Mouse (Mus musculus) MEL (cell line): ENCODE measurements around the gene Pawr. TPM values are rescaled to one million over a fixed set of nuclear protein-coding genes. Genes with fewer than 3 reads are reported as not detected.
"Not testable (repeated sequence)": the region's sequence is repeated elsewhere in the genome, so short reads cannot be mapped to it uniquely, and the experiment has no call there.

Source experiments
- DNase-seq: peaks from one replicate; pipeline ENCODE4 v3.0.0; 2011; ENCODE audit warnings: low read depth, low spot score
- H3K27ac ChIP-seq: 2 replicates; pipeline ENCODE4 v1.5.1; 2012; ENCODE audit warnings: low read depth, mild to moderate bottlenecking, control low read depth, low read length, moderate library complexity; ENCODE audit not compliant: control insufficient read depth
- H3K27me3 ChIP-seq, 2 experiments: fragments of 150-350 bp in 1 of 2; sonication (generic) in 1 of 2; 2 replicates each; pipeline ENCODE4 v1.6.1; 2012; ENCODE audit warnings: low read length in 2 of 2, mild to moderate bottlenecking in 2 of 2, improper control_type of control experiment in 1 of 2, moderate library complexity in 1 of 2; ENCODE audit not compliant: insufficient read depth in 2 of 2, control insufficient read depth in 1 of 2
- H3K36me3 ChIP-seq, 2 experiments: 2 replicates each; pipeline ENCODE4 v1.6.1; 2012 to 2014; ENCODE audit warnings: low read length in 2 of 2, improper control_type of control experiment in 1 of 2, inconsistent platforms in 1 of 2, mild to moderate bottlenecking in 1 of 2; ENCODE audit not compliant: insufficient read depth in 2 of 2, control insufficient read depth in 1 of 2
- H3K4me1 ChIP-seq, 2 experiments: fragments of 150-350 bp in 1 of 2; sonication (generic) in 1 of 2; 2 replicates each; pipeline ENCODE4 v1.6.1; 2012; ENCODE audit warnings: low read length in 2 of 2, improper control_type of control experiment in 1 of 2, mild to moderate bottlenecking in 1 of 2; ENCODE audit not compliant: insufficient read depth in 2 of 2, control insufficient read depth in 1 of 2
- H3K4me3 ChIP-seq, 2 experiments: fragments of 150-350 bp in 1 of 2; sonication (generic) in 1 of 2; 2 replicates each; pipeline ENCODE4 v1.5.1; 2012; ENCODE audit warnings: low read depth in 2 of 2, low read length in 2 of 2, mild to moderate bottlenecking in 2 of 2, moderate library complexity in 2 of 2, control low read depth in 1 of 2, improper control_type of control experiment in 1 of 2; ENCODE audit not compliant: control insufficient read depth in 1 of 2, insufficient read depth in 1 of 2
- H3K79me2 ChIP-seq: 2 replicates; pipeline ENCODE4 v1.6.1; 2012; ENCODE audit warnings: mild to moderate bottlenecking, low read length, moderate library complexity; ENCODE audit not compliant: control insufficient read depth, poor library complexity, insufficient read depth
- H3K9ac ChIP-seq: 2 replicates; pipeline ENCODE4 v1.6.1; 2012; ENCODE audit warnings: low read depth, mild to moderate bottlenecking, control low read depth, low read length, moderate library complexity; ENCODE audit not compliant: control insufficient read depth, poor library complexity, severe bottlenecking
- H3K9me3 ChIP-seq: fragments of 150-350 bp; sonication (generic); replicated peaks from 2 replicates; pipeline ENCODE4 v1.6.1; 2012; ENCODE audit warnings: mild to moderate bottlenecking, low read length, improper control_type of control experiment, moderate library complexity; ENCODE audit not compliant: insufficient read depth
- BHLHE40 ChIP-seq: IDR thresholded peaks from 2 replicates; pipeline ENCODE4 v1.6.1; 2012; ENCODE audit warnings: low read depth, mild to moderate bottlenecking, inconsistent platforms, low read length, improper control_type of control experiment, borderline replicate concordance
- CHD2 ChIP-seq: IDR thresholded peaks from 2 replicates; pipeline ENCODE4 v1.6.1; 2011; ENCODE audit warnings: low read length, improper control_type of control experiment
- E2F4 ChIP-seq: IDR thresholded peaks from 2 replicates; pipeline ENCODE4 v1.6.1; 2011; ENCODE audit warnings: low read depth, low read length, improper control_type of control experiment, borderline replicate concordance
- GATA1 ChIP-seq: IDR thresholded peaks from 2 replicates; pipeline ENCODE4 v1.6.1; 2011; ENCODE audit warnings: low read depth, low read length, improper control_type of control experiment
- JUND ChIP-seq: IDR thresholded peaks from 2 replicates; pipeline ENCODE4 v1.6.1; 2011; ENCODE audit warnings: low read depth, mild to moderate bottlenecking, improper control_type of control experiment, low read length
- RCOR1 ChIP-seq: IDR thresholded peaks from 2 replicates; pipeline ENCODE4 v1.6.1; 2012; ENCODE audit warnings: low read depth, mild to moderate bottlenecking, inconsistent platforms, low read length, improper control_type of control experiment
- SIN3A ChIP-seq: IDR thresholded peaks from 2 replicates; pipeline ENCODE4 v1.6.1; 2012; ENCODE audit warnings: low read length, improper control_type of control experiment, inconsistent platforms
- ZNF384 ChIP-seq: IDR thresholded peaks from 2 replicates; pipeline ENCODE4 v1.6.1; 2012; ENCODE audit warnings: low read depth, mild to moderate bottlenecking, inconsistent platforms, low read length, improper control_type of control experiment
- polyA plus RNA-seq, 2 experiments: library from polyadenylated mRNA; stranded (reverse) in 1 of 2; unstranded in 1 of 2; fragments of >175 nt in 1 of 2; fragments of >200 nt in 1 of 2; gene quantifications; 2 replicates each; pipeline versions ENCODE4 v1.2.1 to v1.2.4; 2012; ENCODE audit warnings: low replicate concordance in 2 of 2, low read depth in 1 of 2; ENCODE audit not compliant: insufficient read length in 2 of 2, insufficient read depth in 1 of 2, missing spikeins in 1 of 2
- total RNA-seq: library from RNA; depleted of rRNA; stranded (reverse); fragments of 300-350 nt; gene quantifications from 2 replicates; pipeline ENCODE4 v1.2.3, GENCODE M21; 2012

Gene Pawr
- total and polyA plus RNA-seq, 3 experiments: 20.7 to 29.6 TPM; not detected in 1

- DNase-seq, H3K9me3 ChIP-seq: not testable (repeated sequence)
Observed at GRCm38 (mm10) chr10:108440251-108440650, 108.3 kb downstream of the Pawr start.

GRCm38 (mm10) chr10:108443931-108444876 is 112.3 kb downstream of the Pawr start:
- Histone ChIP-seq H3K27ac (no peak overlapping the region), H3K9me3 (no peaks in the 10 kb centered on the region), H3K36me3 (0 out of 4 replicates have a peak, but pooled peaks cover 0 to 2% of the 10 kb centered on the region in 2 experiments), H3K4me3 (no peak overlapping the region), H3K79me2 (no peaks in the 10 kb centered on the region), H3K4me1 (no peaks in the 10 kb centered on the region), H3K27me3 (no peaks in the 10 kb centered on the region; a peak in 1 of 4 replicates), H3K9ac (no peak overlapping the region)
- DNase-seq: no peak
- TF ChIP-seq JUND: no peak
- no peak for TF ChIP-seq GATA1
- TF ChIP-seq CHD2: no peak

More at GRCm38 (mm10) chr10:108440251-108440650, 108.3 kb downstream of the Pawr start:
- not testable (repeated sequence) for H3K9ac ChIP-seq, H3K79me2 ChIP-seq, H3K27ac ChIP-seq, H3K36me3 ChIP-seq, H3K4me1 ChIP-seq, H3K27me3 ChIP-seq, H3K4me3 ChIP-seq

GRCm38 (mm10) chr10:108445123-108445522 is 113.2 kb downstream of the Pawr start:
- Histone ChIP-seq H3K27me3 (no peaks in the 10 kb centered on the region; a peak in 1 of 4 replicates), H3K36me3 (0 out of 4 replicates have a peak, but pooled peaks cover 0 to 2% of the 10 kb centered on the region in 2 experiments), H3K9ac (no peak overlapping the region), H3K79me2 (no peaks in the 10 kb centered on the region), H3K4me1 (no peaks in the 10 kb centered on the region), H3K27ac (no peak overlapping the region), H3K4me3 (no peak overlapping the region), H3K9me3 (no peaks in the 10 kb centered on the region)
- DNase-seq: no peak
- TF ChIP-seq ZNF384: no peak
- no peak for TF ChIP-seq BHLHE40
- TF ChIP-seq E2F4: no peak
- TF ChIP-seq SIN3A: no peak
- TF ChIP-seq RCOR1: 0 out of 2 replicates have a peak, but pooled peaks have one; percentile 34
